Mouse (Mus musculus) erythroblast, embryonic 14.5 days (primary cell): ENCODE results near the gene Aldh4a1. TPM values are rescaled to one million over a fixed set of nuclear protein-coding genes. Genes with fewer than 3 reads are reported as not detected.

Experiments used
- H3K27me3 ChIP-seq: 2 replicates; pipeline ENCODE4 v1.6.1; 2012; ENCODE audit warnings: inconsistent platforms; ENCODE audit not compliant: control insufficient read depth
- H3K36me3 ChIP-seq: 2 replicates; pipeline ENCODE4 v1.6.1; 2012; ENCODE audit warnings: mild to moderate bottlenecking, inconsistent platforms; ENCODE audit not compliant: control insufficient read depth
- H3K4me1 ChIP-seq: 2 replicates; pipeline ENCODE4 v1.6.1; 2012; ENCODE audit warnings: inconsistent platforms; ENCODE audit not compliant: control insufficient read depth
- H3K4me3 ChIP-seq: replicated peaks from 2 replicates; pipeline ENCODE3; 2012; ENCODE audit warnings: moderate library complexity, mild to moderate bottlenecking, inconsistent platforms
- H3K9me3 ChIP-seq: 2 replicates; pipeline ENCODE4 v1.6.1; 2012; ENCODE audit warnings: low read length, inconsistent platforms, mixed read lengths; ENCODE audit not compliant: control insufficient read depth
- GATA1 ChIP-seq: IDR thresholded peaks from 2 replicates; pipeline ENCODE4 v1.6.1; 2012; ENCODE audit warnings: low read length, inconsistent platforms, mixed read lengths
- TAL1 ChIP-seq: IDR thresholded peaks from 3 replicates; pipeline ENCODE4 v1.6.1; 2012; ENCODE audit warnings: low read length, inconsistent platforms, mixed read lengths
- polyA plus RNA-seq: library from polyadenylated mRNA; stranded (reverse); fragments of >175 nt; gene quantifications from 2 replicates; pipeline ENCODE4 v1.2.3, GENCODE M21; 2012

Aldh4a1 gene
- polyA plus RNA-seq, 1 experiment, result 0.75 TPM

DNA sequence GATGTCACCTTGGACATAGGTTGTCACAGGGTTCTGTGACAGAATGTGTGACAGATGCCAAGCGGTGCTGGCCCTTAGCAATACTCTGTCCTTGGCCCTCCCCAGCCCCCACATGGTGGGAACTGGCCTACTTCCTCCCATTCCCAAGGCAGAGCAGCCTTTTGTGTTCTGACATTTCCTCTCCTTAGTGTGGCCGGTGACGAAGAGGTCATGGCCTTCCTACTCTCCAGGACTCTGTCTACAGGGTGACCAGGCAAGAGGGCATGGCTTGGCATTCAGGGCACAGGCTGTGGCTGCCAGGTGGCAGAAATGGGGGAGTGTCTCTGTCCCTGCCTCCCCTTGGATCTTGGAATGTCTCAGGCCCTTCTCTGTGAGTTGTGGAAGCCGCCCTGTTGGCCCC, 35.3 kb upstream of the Aldh4a1 start:
- Histone ChIP-seq H3K9me3 (no peaks in the 10 kb centered on the region), H3K4me3 (no peak overlapping the region), H3K36me3 (no peaks in the 10 kb centered on the region), H3K27me3 (no peaks in the 10 kb centered on the region), H3K4me1 (no peaks in the 10 kb centered on the region; the same call in none of the 2 replicates)
- TF ChIP-seq GATA1 (no peak), TAL1 (no peak)

DNA sequence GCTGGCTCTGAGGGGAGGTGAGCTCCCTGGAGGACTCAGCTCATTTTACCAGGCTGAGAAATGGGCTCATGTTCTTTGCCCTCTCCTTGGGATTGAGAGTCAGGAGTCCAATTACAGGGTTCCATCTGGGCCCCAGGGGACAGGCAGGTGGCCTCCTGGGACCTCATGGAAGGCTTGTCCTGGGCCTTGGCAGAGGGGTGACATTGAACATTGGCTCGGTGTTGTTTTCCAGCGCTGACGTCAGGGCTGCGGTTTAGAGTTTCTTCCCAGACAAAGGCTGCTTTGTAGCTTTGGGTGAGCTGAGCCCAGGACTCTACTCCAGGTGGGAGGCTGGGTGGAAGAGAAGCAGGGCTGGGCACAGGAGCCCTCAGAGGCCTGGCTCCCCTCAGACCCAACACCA, 34.9 kb upstream of the Aldh4a1 start:
- no peaks in the 10 kb centered on the region for H3K9me3 ChIP-seq
- H3K27me3 ChIP-seq, result no peaks in the 10 kb centered on the region
- TF ChIP-seq GATA1 (no peak), TAL1 (no peak)
- H3K4me1 ChIP-seq, result no peaks in the 10 kb centered on the region; the same call in none of the 2 replicates
- no peaks in the 10 kb centered on the region for H3K36me3 ChIP-seq
- H3K4me3 ChIP-seq, result no peak overlapping the region

DNA sequence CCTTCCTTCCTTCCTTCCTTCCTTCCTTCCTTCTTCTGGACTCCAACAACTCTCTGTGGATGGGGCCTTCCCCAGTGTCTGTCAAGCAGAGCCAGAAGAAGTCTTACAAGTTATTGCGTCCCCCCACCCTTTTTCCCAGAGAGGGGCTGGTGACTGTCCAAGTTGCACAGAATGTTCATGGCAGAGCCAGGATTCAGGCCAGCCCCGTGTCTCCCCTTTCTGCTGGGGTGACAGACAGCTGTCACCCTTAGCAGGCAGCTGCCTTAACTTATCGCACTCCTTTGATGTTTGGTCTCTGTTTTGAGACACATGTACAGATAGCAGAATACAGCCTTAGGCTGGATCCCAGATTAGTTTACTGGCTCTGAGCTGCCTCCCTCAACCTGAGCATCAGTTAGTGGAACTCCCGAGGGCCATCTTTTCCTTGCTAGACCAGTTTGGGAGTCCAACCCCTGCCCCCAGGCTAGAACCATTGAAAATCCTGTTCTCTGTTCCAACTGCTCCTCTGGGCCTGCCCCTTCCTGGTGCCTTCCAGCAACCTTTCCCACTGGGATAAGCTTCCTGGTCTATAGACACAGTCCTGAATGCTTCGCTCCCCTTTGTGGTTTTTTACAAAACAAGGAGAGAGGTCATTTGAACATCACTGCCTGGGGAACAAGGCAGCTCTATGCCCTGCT, 33.2 kb upstream of the Aldh4a1 start:
- TF ChIP-seq GATA1 (no peak), TAL1 (no peak)
- H3K4me3 ChIP-seq, result no peak overlapping the region
- no peaks in the 10 kb centered on the region for H3K27me3 ChIP-seq
- H3K9me3 ChIP-seq, result no peaks in the 10 kb centered on the region
- H3K36me3 ChIP-seq, result no peaks in the 10 kb centered on the region
- H3K4me1 ChIP-seq, result no peaks in the 10 kb centered on the region; the same call in none of the 2 replicates

DNA sequence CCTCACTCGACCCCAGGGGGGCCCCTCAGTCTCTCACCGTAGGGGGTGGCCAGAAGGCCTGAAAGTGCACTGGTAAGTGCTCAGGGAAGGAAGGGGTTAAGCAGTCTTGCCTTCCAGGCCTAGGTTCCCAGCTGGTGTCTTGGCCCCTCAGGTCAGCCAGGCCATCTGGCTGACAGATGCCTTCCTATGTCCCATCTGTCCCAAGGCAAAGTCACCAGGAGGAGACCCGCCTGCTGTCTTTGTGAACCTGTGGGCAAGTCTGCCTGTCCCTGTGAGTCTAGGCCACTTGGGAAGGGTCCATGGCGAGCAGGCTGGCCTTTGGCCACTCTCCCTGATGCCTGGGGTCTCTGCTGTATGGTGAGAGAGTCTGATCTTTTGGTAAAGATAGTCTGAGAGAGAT, 32.2 kb upstream of the Aldh4a1 start:
- no peaks in the 10 kb centered on the region for H3K9me3 ChIP-seq
- no peak overlapping the region for H3K4me3 ChIP-seq

DNA sequence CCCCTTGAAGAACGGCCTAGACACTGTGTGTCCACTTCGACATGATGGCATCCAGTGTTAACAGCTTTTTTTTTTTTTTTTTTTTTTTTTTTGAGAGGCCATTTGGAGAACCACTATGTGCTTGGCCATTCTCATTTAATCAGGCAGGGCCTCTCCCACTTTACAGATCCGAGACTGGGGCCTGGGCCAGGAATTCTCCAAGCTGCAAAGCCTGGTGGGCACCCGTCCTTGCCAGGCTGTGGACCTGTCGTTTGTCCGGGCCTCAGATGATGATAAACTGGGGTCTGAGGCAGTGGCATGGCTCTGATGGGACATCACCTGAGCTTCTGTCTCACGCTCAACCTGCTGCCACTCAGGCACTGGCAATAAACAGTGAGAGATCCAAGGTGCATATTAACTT, 29.8 kb upstream of the Aldh4a1 start:
- Histone ChIP-seq H3K4me3 (no peak overlapping the region), H3K27me3 (peaks cover 9% of the 10 kb centered on the region), H3K4me1 (no peaks in the 10 kb centered on the region), H3K36me3 (no peaks in the 10 kb centered on the region), H3K9me3 (no peaks in the 10 kb centered on the region)
- no peak for TF ChIP-seq GATA1
- no peak for TF ChIP-seq TAL1

More for the DNA sequence above, 32.2 kb upstream of the Aldh4a1 start:
- no peaks in the 10 kb centered on the region; the same call in 1 of the 2 replicates for H3K4me1 ChIP-seq
- no peaks in the 10 kb centered on the region for H3K27me3 ChIP-seq
- no peaks in the 10 kb centered on the region for H3K36me3 ChIP-seq
- no peak for TF ChIP-seq TAL1
- no peak for TF ChIP-seq GATA1

DNA sequence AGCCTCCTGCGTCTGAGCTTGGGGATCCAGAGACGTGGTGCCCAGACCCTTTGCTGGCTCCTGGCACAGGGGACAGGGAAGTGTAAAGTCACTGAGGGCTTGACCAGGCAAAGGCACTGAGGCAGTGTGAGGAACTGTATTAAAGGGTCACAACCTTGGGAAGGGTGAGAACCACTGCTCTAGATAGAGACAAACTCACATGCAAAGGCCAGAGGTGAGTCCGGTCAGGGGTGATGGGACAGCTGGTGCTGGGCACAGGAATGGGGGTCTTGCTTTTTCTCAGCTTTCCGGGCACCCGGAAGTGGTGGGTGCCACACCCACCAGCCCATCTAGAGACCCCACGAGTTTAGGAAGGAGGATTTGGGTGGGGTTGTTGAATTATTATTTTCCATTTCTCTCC, 29.3 kb upstream of the Aldh4a1 start:
- H3K9me3 ChIP-seq, result no peaks in the 10 kb centered on the region
- no peaks in the 10 kb centered on the region for H3K4me1 ChIP-seq
- H3K36me3 ChIP-seq, result no peaks in the 10 kb centered on the region
- no peak for TF ChIP-seq GATA1
- TF ChIP-seq TAL1, result no peak
- no peak overlapping the region for H3K4me3 ChIP-seq
- H3K27me3 ChIP-seq, result peaks cover 14% of the 10 kb centered on the region

DNA sequence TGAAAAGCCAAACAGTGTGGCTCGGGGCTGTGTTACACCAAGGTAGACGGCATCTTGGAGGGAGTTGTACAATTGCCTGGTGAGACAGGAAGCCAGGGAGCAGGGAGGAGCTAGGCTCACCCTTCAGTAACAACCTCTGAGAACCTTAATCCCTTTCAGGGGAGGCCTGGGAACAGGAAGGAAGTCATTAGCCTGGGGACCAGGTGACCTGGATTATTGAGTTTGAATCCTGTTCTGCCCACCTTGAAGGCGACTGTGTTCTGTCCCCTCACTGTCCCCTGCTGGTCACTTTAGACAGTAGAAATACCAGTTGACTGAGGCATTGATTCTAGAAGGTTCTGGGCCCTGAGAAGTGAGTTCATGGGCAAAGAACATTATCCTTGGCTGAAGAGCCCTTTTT, 28.6 kb upstream of the Aldh4a1 start:
- no peaks in the 10 kb centered on the region for H3K36me3 ChIP-seq
- TF ChIP-seq GATA1, result no peak
- no peak for TF ChIP-seq TAL1
- H3K4me3 ChIP-seq, result no peak overlapping the region
- H3K4me1 ChIP-seq, result no peaks in the 10 kb centered on the region
- H3K27me3 ChIP-seq, result peaks cover 19% of the 10 kb centered on the region
- H3K9me3 ChIP-seq, result no peaks in the 10 kb centered on the region

DNA sequence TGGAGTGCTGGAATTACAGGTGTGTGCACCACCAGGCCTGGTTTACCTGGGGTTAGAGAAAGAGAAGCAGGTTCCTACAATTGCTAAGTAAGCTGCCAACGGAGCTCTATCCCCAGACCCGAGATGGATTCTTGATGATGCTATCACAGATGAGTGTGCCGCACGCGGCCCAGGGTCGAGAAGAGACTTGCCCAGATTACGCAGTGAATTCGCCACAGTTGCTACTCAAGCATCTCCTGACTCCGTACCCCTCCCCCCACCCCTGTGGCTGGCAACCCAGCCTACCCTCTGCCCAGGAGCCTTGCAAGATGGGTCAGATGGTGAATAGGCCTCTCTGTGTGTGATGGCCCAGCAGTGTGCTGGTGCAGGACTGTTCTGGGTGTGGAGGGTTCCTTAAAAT, 26.0 kb upstream of the Aldh4a1 start:
- Histone ChIP-seq H3K27me3 (peaks cover 25% of the 10 kb centered on the region), H3K4me1 (peaks cover 4% of the 10 kb centered on the region)
- TF ChIP-seq TAL1 (no peak), GATA1 (no peak)

DNA sequence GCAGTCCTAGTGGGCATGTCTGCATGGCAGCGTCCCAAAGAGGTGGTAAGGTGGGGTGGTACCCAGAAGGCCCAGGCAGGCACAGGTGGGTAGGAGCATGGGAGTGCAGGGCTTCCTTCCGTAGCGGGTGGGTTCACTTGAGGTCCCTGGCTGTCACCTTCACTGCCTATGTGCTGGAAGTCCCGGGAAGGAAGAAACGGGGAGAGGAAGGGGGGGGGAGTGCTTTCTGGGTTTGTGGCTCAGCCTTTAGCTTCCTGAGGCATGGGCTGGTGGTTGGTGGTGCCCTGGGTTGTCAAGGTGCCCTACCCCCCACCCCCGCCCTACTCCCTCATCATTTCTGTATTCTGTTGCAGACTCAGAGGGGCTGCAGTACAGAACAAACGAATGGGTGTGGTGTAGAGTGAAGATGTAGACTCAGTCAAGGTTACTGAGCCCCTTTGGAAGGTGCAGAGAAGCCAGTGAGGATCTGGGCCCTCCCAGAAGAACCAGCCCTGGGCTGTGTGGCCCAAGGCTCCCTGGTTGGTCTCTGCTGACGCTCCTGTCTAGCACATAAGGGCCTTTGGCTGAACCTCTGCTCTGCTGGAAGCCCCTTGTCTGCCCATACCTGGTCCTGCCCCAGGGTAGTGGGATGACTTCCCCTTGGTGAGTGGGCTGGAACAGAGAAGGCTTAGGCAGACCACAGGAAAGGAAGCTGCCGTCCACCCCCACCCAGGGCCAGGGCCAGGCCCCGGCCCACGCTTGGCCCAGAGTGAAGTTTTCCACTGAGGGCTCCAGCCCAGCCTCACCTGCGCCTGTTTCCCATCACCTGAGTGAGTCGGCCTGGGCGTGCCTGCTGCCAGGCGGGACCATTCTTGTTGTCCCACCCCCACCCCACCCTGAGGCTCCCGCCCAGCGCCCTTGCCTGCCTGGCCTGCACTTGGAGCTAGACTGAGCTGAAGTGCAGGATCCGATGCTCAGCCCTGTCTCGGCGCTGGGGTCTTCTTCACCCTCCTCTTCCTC, 25.1 kb upstream of the Aldh4a1 start:
- Histone ChIP-seq H3K27me3 (peaks cover 25% of the 10 kb centered on the region), H3K4me1 (peaks cover 5% of the 10 kb centered on the region)
- TF ChIP-seq GATA1 (no peak), TAL1 (no peak)

More for the DNA sequence above, 26.0 kb upstream of the Aldh4a1 start:
- no peak overlapping the region for H3K4me3 ChIP-seq
- H3K36me3 ChIP-seq, result no peaks in the 10 kb centered on the region
- no peaks in the 10 kb centered on the region for H3K9me3 ChIP-seq

More for the DNA sequence above, 25.1 kb upstream of the Aldh4a1 start:
- Histone ChIP-seq H3K4me3 (no peak overlapping the region), H3K36me3 (no peaks in the 10 kb centered on the region), H3K9me3 (no peaks in the 10 kb centered on the region)
